ENCODE assay signal across 8 mouse cellular contexts in genomic region chr12:79612334-79613060, GRCm38 (mm10).
DNase-seq lines count a peak whose midpoint lies in the region; ATAC-seq and TF ChIP-seq lines count a peak whose summit lies in the region.

No protein-coding gene starts in this region.

- H3K9ac ChIP-seq in ES-Bruce4 (ENCODE audit: low read depth, poor library complexity, severe bottlenecking): peak overlapping the region; percentile 12
- no peak overlapping the region for H3K9ac ChIP-seq in forebrain, embryonic 13.5 days
- H3K9ac ChIP-seq in neural tube, embryonic 15.5 days (replicated peaks): no peak overlapping the region

- no peak for TF ChIP-seq POLR2A in ES-Bruce4 (IDR thresholded peaks at IDR 0.05; ENCODE audit: insufficient read depth, low read length)

- no peaks in the 10 kb centered on the region for H3K27me3 ChIP-seq in ES-Bruce4 (ENCODE audit: control insufficient read depth, insufficient read depth, low read length, poor library complexity, severe bottlenecking)
- no peaks in the 10 kb centered on the region for H3K27me3 ChIP-seq in forebrain, embryonic 13.5 days
- no peaks in the 10 kb centered on the region for H3K27me3 ChIP-seq in neural tube, embryonic 15.5 days (replicated peaks)

- no peaks in the 10 kb centered on the region for H3K4me1 ChIP-seq in ES-Bruce4 (ENCODE audit: control insufficient read depth, insufficient read depth, low read length)
- peaks cover 47% of the 10 kb centered on the region for H3K4me1 ChIP-seq in forebrain, embryonic 13.5 days
- peaks cover 22% of the 10 kb centered on the region for H3K4me1 ChIP-seq in neural tube, embryonic 15.5 days

- intact Hi-C loops in heart, postnatal 14 days (cut with DNase I): loop anchor here (1.0 to 10.0 kb wide), 5 partner anchors 182 to 520 kb away; no protein-coding TSS in a partner anchor

- WGBS in forebrain, embryonic 13.5 days: 52% methylated on average over 14 of the region's 14 CpGs
- 49% methylated on average over 14 of the region's 14 CpGs for WGBS in neural tube, embryonic 15.5 days

- peak; percentile 75; the same call in 1 of the 2 replicates for TF ChIP-seq EP300 in ES-Bruce4 (IDR thresholded peaks at IDR 0.05; ENCODE audit: insufficient read depth, low read depth, low read length)

- peak; percentile 97 for ATAC-seq in cerebellum, adult (ENCODE audit: insufficient number of reproducible peaks, low FRiP score, low TSS enrichment)
- peak; percentile 95 for ATAC-seq in forebrain, embryonic 13.5 days
- ATAC-seq in neural tube, embryonic 15.5 days (ENCODE audit: low FRiP score): peak; percentile 92

- no peak overlapping the region for H3K27ac ChIP-seq in ES-Bruce4 (ENCODE audit: insufficient read depth, low read length)
- peak overlapping the region; percentile 75 for H3K27ac ChIP-seq in forebrain, embryonic 13.5 days
- peak overlapping the region; percentile 67 for H3K27ac ChIP-seq in neural tube, embryonic 15.5 days (replicated peaks)

- H3K36me3 ChIP-seq in ES-Bruce4 (ENCODE audit: control insufficient read depth, insufficient read depth, low read length, poor library complexity, severe bottlenecking): no peaks in the 10 kb centered on the region
- H3K36me3 ChIP-seq in forebrain, embryonic 13.5 days (ENCODE audit: poor library complexity, severe bottlenecking): no peaks in the 10 kb centered on the region
- no peaks in the 10 kb centered on the region for H3K36me3 ChIP-seq in neural tube, embryonic 15.5 days

- TF ChIP-seq CTCF in ES-Bruce4 (IDR thresholded peaks at IDR 0.05; ENCODE audit: low read depth, low read length): peak; percentile 97

- H3K4me3 ChIP-seq in ES-Bruce4 (ENCODE audit: low read depth, low read length): peak overlapping the region; percentile 41
- H3K4me3 ChIP-seq in forebrain, embryonic 13.5 days: no peak overlapping the region
- no peak overlapping the region for H3K4me3 ChIP-seq in neural tube, embryonic 15.5 days (replicated peaks)

- DNase-seq in heart, postnatal 14 days: peak; percentile 89 to 92
- peak; percentile 76 for DNase-seq in layer of hippocampus, adult 11-12 months (ENCODE audit: low spot score)
- peak; percentile 86 to 88 for DNase-seq in lung, adult 18-20 months
- DNase-seq in testis, postnatal 14 days (ENCODE audit: low spot score): peak; percentile 74

- no peak overlapping the region for H3K4me2 ChIP-seq in forebrain, embryonic 13.5 days
- no peak overlapping the region for H3K4me2 ChIP-seq in neural tube, embryonic 15.5 days

- no peaks in the 10 kb centered on the region for H3K9me3 ChIP-seq in ES-Bruce4 (replicated peaks; ENCODE audit: control insufficient read depth, insufficient read depth, low read length, poor library complexity, severe bottlenecking)
- H3K9me3 ChIP-seq in forebrain, embryonic 13.5 days (replicated peaks): no peaks in the 10 kb centered on the region
- H3K9me3 ChIP-seq in neural tube, embryonic 15.5 days (replicated peaks): no peaks in the 10 kb centered on the region
